Mouse (Mus musculus) adrenal gland, adult 2 months (tissue): Measurements from ENCODE around the gene Gngt1. TPM values are rescaled to one million over a fixed set of nuclear protein-coding genes. Genes with fewer than 3 reads are reported as not detected.
A peak's percentile ranks its signal among the peaks of the same experiment; 100 is the strongest.

Source experiments
- DNase-seq: peaks from one replicate; pipeline ENCODE4 v3.0.0; 2021
- long read RNA-seq: library from polyadenylated mRNA; stranded (forward); transcript quantifications from one replicate; pipeline ENCODE4 v2.0.0, GENCODE M21; 2021
- polyA plus RNA-seq: library from polyadenylated mRNA; depleted of rRNA; stranded (reverse); fragments of >200 nt; gene quantifications from 2 replicates; pipeline ENCODE4 v1.2.3, GENCODE M21; 2012; rRNA removed
- total RNA-seq, 2 experiments: library from RNA; stranded (reverse); gene quantifications; 2 replicates each; pipeline ENCODE4 v1.2.3; 2021

The Gngt1 gene
- total RNA-seq (not detected), polyA plus RNA-seq (not detected in 2 replicates)
- long read RNA-seq = 0 reads

GRCm38 (mm10) chr6:3993492-3993891 is at the start of gene Gngt1:
Gene Gngt1 (plus strand): TSS chr6:3993792.
- no peak for DNase-seq

GRCm38 (mm10) chr6:3954969-3955368 is 38.6 kb upstream of the Gngt1 start:
- DNase-seq = no peak

- peak; percentile 22 for DNase-seq
Observed at GRCm38 (mm10) chr6:3967676-3968626, 25.6 kb upstream of the Gngt1 start.

GRCm38 (mm10) chr6:3973679-3974078 is 19.9 kb upstream of the Gngt1 start:
- DNase-seq = no peak

GRCm38 (mm10) chr6:3982661-3983284 is 10.8 kb upstream of the Gngt1 start:
- no peak for DNase-seq

GRCm38 (mm10) chr6:3988750-3989149 is 4.8 kb upstream of the Gngt1 start, which contains the start of gene Tfpi2:
Gene Tfpi2 (minus strand): TSS chr6:3988919.
- no peak for DNase-seq

- DNase-seq = no peak
Observed at GRCm38 (mm10) chr6:3998089-3998488, 4.5 kb downstream of the Gngt1 start.

GRCm38 (mm10) chr6:3999296-3999695 is 5.7 kb downstream of the Gngt1 start:
- DNase-seq = no peak

- no peak for DNase-seq
Observed at GRCm38 (mm10) chr6:4000716-4001115, 7.1 kb downstream of the Gngt1 start.

- no peak for DNase-seq
Observed at GRCm38 (mm10) chr6:4003445-4003844, 9.9 kb downstream of the Gngt1 start.

- peak; percentile 76 for DNase-seq
Observed at GRCm38 (mm10) chr6:4003890-4004306, 10.3 kb downstream of the Gngt1 start, which contains the start of gene Gng11. Gene Gng11 (plus strand): TSS chr6:4003904.

GRCm38 (mm10) chr6:4004808-4005207 is 11.2 kb downstream of the Gngt1 start:
- DNase-seq = no peak

GRCm38 (mm10) chr6:4008501-4009040 is 15.0 kb downstream of the Gngt1 start:
- DNase-seq = no peak

GRCm38 (mm10) chr6:4009548-4009947 is 16.0 kb downstream of the Gngt1 start:
- DNase-seq = no peak

GRCm38 (mm10) chr6:4022645-4023044 is 29.1 kb downstream of the Gngt1 start:
- no peak for DNase-seq

- no peak for DNase-seq
Observed at GRCm38 (mm10) chr6:4026367-4026766, 32.8 kb downstream of the Gngt1 start.

GRCm38 (mm10) chr6:4030956-4031355 is 37.4 kb downstream of the Gngt1 start:
- DNase-seq = peak; percentile 57

GRCm38 (mm10) chr6:4041821-4042220 is 48.2 kb downstream of the Gngt1 start:
- no peak for DNase-seq
